Mouse (Mus musculus): ENCODE data around the gene Coq10a. TPM values are rescaled to one million over a fixed set of nuclear protein-coding genes. Genes with fewer than 3 reads are reported as not detected.

Coq10a gene
- polyA plus RNA-seq, 1 experiment = 32.1 TPM

GRCm38 (mm10) chr10:128370601-128371000 lies 1.8 kb upstream of the Coq10a start:
- H3K4me1 ChIP-seq (ENCODE audit: control insufficient read depth, insufficient read depth, insufficient read length) = no peaks in the 10 kb centered on the region; the same call in 1 of the 2 replicates
- no peak overlapping the region for H3K4me3 ChIP-seq (ENCODE audit: extremely low read depth, insufficient read depth, insufficient read length)
- H3K36me3 ChIP-seq (ENCODE audit: control insufficient read depth, insufficient read depth, low read length) = no peaks in the 10 kb centered on the region
- no peaks in the 10 kb centered on the region for H3K27me3 ChIP-seq (ENCODE audit: control insufficient read depth, insufficient read depth, low read length)
- no peak overlapping the region for H3K27ac ChIP-seq (ENCODE audit: insufficient read depth, low read length)
- no peak for TF ChIP-seq POLR2A (IDR thresholded peaks at IDR 0.05; ENCODE audit: low read depth, low read length)
- TF ChIP-seq CTCF (IDR thresholded peaks at IDR 0.05; ENCODE audit: extremely low read depth, insufficient read depth, insufficient read length, insufficient replicate concordance) = no peak
- WGBS = 71% methylated on average over 4 of the region's 4 CpGs
- no peak for DNase-seq (ENCODE audit: low read depth in 1 of 2, low spot score in 2 of 2)

- Histone ChIP-seq H3K4me3 (ENCODE audit: extremely low read depth, insufficient read depth, insufficient read length) (no peak overlapping the region), H3K4me1 (ENCODE audit: control insufficient read depth, insufficient read depth, insufficient read length) (no peaks in the 10 kb centered on the region; the same call in 1 of the 2 replicates), H3K36me3 (ENCODE audit: control insufficient read depth, insufficient read depth, low read length) (no peaks in the 10 kb centered on the region; the same call in 1 of the 2 replicates), H3K27ac (ENCODE audit: insufficient read depth, low read length) (no peak overlapping the region), H3K27me3 (ENCODE audit: control insufficient read depth, insufficient read depth, low read length) (no peaks in the 10 kb centered on the region)
- DNase-seq (ENCODE audit: low read depth in 1 of 2, low spot score in 2 of 2) = no peak
- 78% methylated on average over 6 of the region's 6 CpGs for WGBS
- TF ChIP-seq CTCF (IDR thresholded peaks at IDR 0.05; ENCODE audit: extremely low read depth, insufficient read depth, insufficient read length, insufficient replicate concordance) (no peak), POLR2A (IDR thresholded peaks at IDR 0.05; ENCODE audit: low read depth, low read length) (no peak)
Observed at GRCm38 (mm10) chr10:128370021-128370420, 1.2 kb upstream of the Coq10a start.

- no peak for DNase-seq (ENCODE audit: low read depth in 1 of 2, low spot score in 2 of 2)
- no peak overlapping the region for H3K4me3 ChIP-seq (ENCODE audit: extremely low read depth, insufficient read depth, insufficient read length)
- peak overlapping the region; percentile 84 for H3K27ac ChIP-seq (ENCODE audit: insufficient read depth, low read length)
- no peaks in the 10 kb centered on the region; the same call in 1 of the 2 replicates for H3K36me3 ChIP-seq (ENCODE audit: control insufficient read depth, insufficient read depth, low read length)
- no peaks in the 10 kb centered on the region for H3K27me3 ChIP-seq (ENCODE audit: control insufficient read depth, insufficient read depth, low read length)
- H3K4me1 ChIP-seq (ENCODE audit: control insufficient read depth, insufficient read depth, insufficient read length) = no peaks in the 10 kb centered on the region; the same call in 1 of the 2 replicates
- no peak for TF ChIP-seq POLR2A (IDR thresholded peaks at IDR 0.05; ENCODE audit: low read depth, low read length)
- no peak for TF ChIP-seq CTCF (IDR thresholded peaks at IDR 0.05; ENCODE audit: extremely low read depth, insufficient read depth, insufficient read length, insufficient replicate concordance)
- WGBS = 84% methylated on average over 6 of the region's 6 CpGs
Observed at GRCm38 (mm10) chr10:128369599-128369998, 802 bp upstream of the Coq10a start.

- H3K4me3 ChIP-seq (ENCODE audit: extremely low read depth, insufficient read depth, insufficient read length) = peak overlapping the region; percentile 63
- WGBS = 5% methylated on average over 9 of the region's 9 CpGs
- DNase-seq (ENCODE audit: low read depth in 1 of 2, low spot score in 2 of 2) = no peak
Observed at GRCm38 (mm10) chr10:128369218-128369543, 384 bp upstream of the Coq10a start.

GRCm38 (mm10) chr10:128367899-128368401 lies 847 bp downstream of the Coq10a start:
- no peak for DNase-seq (ENCODE audit: low read depth in 1 of 2, low spot score in 2 of 2)
- WGBS = 18% methylated on average over 19 of the region's 19 CpGs
- H3K36me3 ChIP-seq (ENCODE audit: control insufficient read depth, insufficient read depth, low read length) = peaks cover 2% of the 10 kb centered on the region; the same call in 1 of the 2 replicates
- TF ChIP-seq CTCF (IDR thresholded peaks at IDR 0.05; ENCODE audit: extremely low read depth, insufficient read depth, insufficient read length, insufficient replicate concordance) = no peak
- no peak for TF ChIP-seq POLR2A (IDR thresholded peaks at IDR 0.05; ENCODE audit: low read depth, low read length)
- H3K4me1 ChIP-seq (ENCODE audit: control insufficient read depth, insufficient read depth, insufficient read length) = no peaks in the 10 kb centered on the region; the same call in 1 of the 2 replicates
- peak overlapping the region; percentile 84 for H3K27ac ChIP-seq (ENCODE audit: insufficient read depth, low read length)
- peak overlapping the region; percentile 63 for H3K4me3 ChIP-seq (ENCODE audit: extremely low read depth, insufficient read depth, insufficient read length)
- no peaks in the 10 kb centered on the region for H3K27me3 ChIP-seq (ENCODE audit: control insufficient read depth, insufficient read depth, low read length)

More at GRCm38 (mm10) chr10:128369218-128369543, 384 bp upstream of the Coq10a start:
- TF ChIP-seq POLR2A (IDR thresholded peaks at IDR 0.05; ENCODE audit: low read depth, low read length) (no peak), CTCF (IDR thresholded peaks at IDR 0.05; ENCODE audit: extremely low read depth, insufficient read depth, insufficient read length, insufficient replicate concordance) (no peak)
- H3K36me3 ChIP-seq (ENCODE audit: control insufficient read depth, insufficient read depth, low read length) = no peaks in the 10 kb centered on the region; the same call in 1 of the 2 replicates
- H3K27me3 ChIP-seq (ENCODE audit: control insufficient read depth, insufficient read depth, low read length) = no peaks in the 10 kb centered on the region
- H3K4me1 ChIP-seq (ENCODE audit: control insufficient read depth, insufficient read depth, insufficient read length) = no peaks in the 10 kb centered on the region; the same call in 1 of the 2 replicates
- peak overlapping the region; percentile 84 for H3K27ac ChIP-seq (ENCODE audit: insufficient read depth, low read length)

- DNase-seq (ENCODE audit: low read depth in 1 of 2, low spot score in 2 of 2) = no peak
- no peak overlapping the region for H3K27ac ChIP-seq (ENCODE audit: insufficient read depth, low read length)
- WGBS = 69% methylated on average over 3 of the region's 3 CpGs
Observed at GRCm38 (mm10) chr10:128362568-128362967, 6.2 kb downstream of the Coq10a start.

GRCm38 (mm10) chr10:128361836-128362235 lies 7.0 kb downstream of the Coq10a start:
- no peak overlapping the region for H3K4me3 ChIP-seq (ENCODE audit: extremely low read depth, insufficient read depth, insufficient read length)
- no peaks in the 10 kb centered on the region for H3K4me1 ChIP-seq (ENCODE audit: control insufficient read depth, insufficient read depth, insufficient read length)
- TF ChIP-seq CTCF (IDR thresholded peaks at IDR 0.05; ENCODE audit: extremely low read depth, insufficient read depth, insufficient read length, insufficient replicate concordance) (no peak), POLR2A (IDR thresholded peaks at IDR 0.05; ENCODE audit: low read depth, low read length) (no peak)
- 95% methylated on average over 6 of the region's 6 CpGs for WGBS
- H3K27ac ChIP-seq (ENCODE audit: insufficient read depth, low read length) = no peak overlapping the region
- no peaks in the 10 kb centered on the region for H3K27me3 ChIP-seq (ENCODE audit: control insufficient read depth, insufficient read depth, low read length)
- no peak for DNase-seq (ENCODE audit: low read depth in 1 of 2, low spot score in 2 of 2)
- H3K36me3 ChIP-seq (ENCODE audit: control insufficient read depth, insufficient read depth, low read length) = peaks cover 22% of the 10 kb centered on the region

More at GRCm38 (mm10) chr10:128362568-128362967, 6.2 kb downstream of the Coq10a start:
- no peak for TF ChIP-seq CTCF (IDR thresholded peaks at IDR 0.05; ENCODE audit: extremely low read depth, insufficient read depth, insufficient read length, insufficient replicate concordance)
- TF ChIP-seq POLR2A (IDR thresholded peaks at IDR 0.05; ENCODE audit: low read depth, low read length) = no peak
- no peak overlapping the region for H3K4me3 ChIP-seq (ENCODE audit: extremely low read depth, insufficient read depth, insufficient read length)
- H3K4me1 ChIP-seq (ENCODE audit: control insufficient read depth, insufficient read depth, insufficient read length) = no peaks in the 10 kb centered on the region; the same call in 1 of the 2 replicates
- peaks cover 22% of the 10 kb centered on the region for H3K36me3 ChIP-seq (ENCODE audit: control insufficient read depth, insufficient read depth, low read length)
- H3K27me3 ChIP-seq (ENCODE audit: control insufficient read depth, insufficient read depth, low read length) = no peaks in the 10 kb centered on the region
